Comparison of ENCODE assay signal across 9 mouse cellular contexts in the genomic region with DNA sequence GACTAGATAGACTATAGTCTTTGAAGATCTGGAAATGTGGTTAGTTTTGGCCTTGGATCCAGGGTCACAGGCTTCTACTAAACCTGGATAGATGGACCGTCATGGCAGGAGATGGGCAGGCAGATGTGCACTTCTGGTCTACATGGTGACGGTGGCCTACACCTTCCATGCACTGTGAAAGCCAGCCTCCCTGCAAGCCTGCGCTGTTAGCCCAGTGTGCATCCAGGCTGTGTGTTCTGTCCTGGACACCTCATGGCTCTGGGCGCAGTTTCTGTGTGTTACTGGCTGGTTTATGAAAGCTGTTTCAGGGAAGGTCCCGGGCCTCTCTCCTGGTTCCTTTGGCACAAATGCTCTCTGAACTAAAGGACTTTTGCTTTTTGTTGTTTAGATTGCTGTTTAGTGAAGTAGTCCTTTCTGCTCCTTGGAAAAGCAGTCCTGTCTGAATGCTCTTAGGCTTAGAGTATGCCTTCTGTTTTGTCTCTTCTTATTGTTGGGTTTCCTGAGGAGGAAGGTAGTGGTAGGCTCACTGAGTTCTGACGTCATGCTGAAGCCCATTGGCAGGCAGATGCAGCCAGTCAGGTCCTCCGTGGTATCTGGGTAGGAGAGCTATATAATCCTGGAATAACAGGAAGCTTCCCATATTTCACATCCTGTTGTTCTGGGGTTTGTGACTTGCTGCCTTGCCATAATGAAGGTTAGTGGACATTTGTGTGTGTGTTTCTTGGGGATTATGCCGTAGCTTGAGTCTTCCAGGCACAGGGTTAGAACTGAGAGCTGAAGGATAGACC. TPM values are rescaled to one million over a fixed set of nuclear protein-coding genes. Genes with fewer than 3 reads are reported as not detected.
A peak's percentile ranks its signal among the peaks of the same experiment; 100 is the strongest.
DNase-seq lines count a peak whose midpoint lies in the region; ATAC-seq and TF ChIP-seq lines count a peak whose summit lies in the region.
"Had no signal": no experiment of that assay in that cellular context is flagged by ENCODE, and none has a peak within 500 bp of the region (broad histone marks: within the 10 kb centered on the region; RNA-seq: fewer than 3 reads in every experiment).

No protein-coding gene starts in this region.

- H3K4me2 ChIP-seq in embryonic facial prominence, embryonic 13.5 days: no peak overlapping the region
- H3K4me2 ChIP-seq: midbrain, embryonic 12.5 days had no signal

- TF ChIP-seq CTCF in gastrocnemius, adult 2 months (IDR thresholded peaks at IDR 0.05): no peak

- H3K4me1 ChIP-seq in embryonic facial prominence, embryonic 13.5 days: peaks cover 49% of the 10 kb centered on the region

- H3K9ac ChIP-seq in embryonic facial prominence, embryonic 13.5 days: no peak overlapping the region
- H3K9ac ChIP-seq: midbrain, embryonic 12.5 days had no signal

- no peaks in the 10 kb centered on the region for H3K9me3 ChIP-seq in embryonic facial prominence, embryonic 13.5 days
- H3K9me3 ChIP-seq: midbrain, embryonic 12.5 days had no signal

- intact Hi-C loops in gastrocnemius, adult 2 months (cut with DNase I): no loop called here

- peak overlapping the region; percentile 73 for H3K27ac ChIP-seq in gastrocnemius, adult 2 months
- H3K27ac ChIP-seq in embryonic facial prominence, embryonic 13.5 days: peak overlapping the region; percentile 71
- H3K27ac ChIP-seq: midbrain, embryonic 12.5 days had no signal

- no peak for ATAC-seq in embryonic facial prominence, embryonic 13.5 days (ENCODE audit: insufficient number of reproducible peaks, insufficient read depth, low FRiP score, low TSS enrichment, low read depth)

- H3K27me3 ChIP-seq in embryonic facial prominence, embryonic 13.5 days: no peaks in the 10 kb centered on the region
- H3K27me3 ChIP-seq: midbrain, embryonic 12.5 days had no signal

- no peak for DNase-seq in gastrocnemius, adult 2 months
- no peak for DNase-seq in gastrocnemius, postnatal 10 days
- peak; percentile 55 for DNase-seq in kidney, adult 9 months
- peak; percentile 75 for DNase-seq in lung, postnatal 25 days (ENCODE audit: low spot score)
- DNase-seq in thymus, postnatal 14 days: no peak
- DNase-seq in frontal cortex, postnatal 14 days (ENCODE audit: low spot score in 2 of 2): no peak
- no peak for DNase-seq in thymus, postnatal 4 days

- H3K4me3 ChIP-seq in gastrocnemius, adult 2 months: peak overlapping the region; percentile 48
- H3K4me3 ChIP-seq in embryonic facial prominence, embryonic 13.5 days: peak overlapping the region; percentile 12; the same call in 1 of the 2 replicates
- H3K4me3 ChIP-seq: midbrain, embryonic 12.5 days had no signal

- 82% methylated on average over 8 of the region's 8 CpGs for WGBS in embryonic facial prominence, embryonic 13.5 days

- peaks cover 27% of the 10 kb centered on the region for H3K36me3 ChIP-seq in embryonic facial prominence, embryonic 13.5 days

RNA-seq across cellular contexts. Expression of a gene that starts 51.3 kb away (rescaled TPM):
- 10 to 100 TPM; 30.3 to 50.9 TPM for total RNA-seq in gastrocnemius, adult 2 months (2021)
- total RNA-seq in gastrocnemius, postnatal 10 days (2021): 10 to 100 TPM; 76.7 to 84.2 TPM
- 43.4 and 48.5 TPM in 2 replicates for polyA plus RNA-seq in embryonic facial prominence, embryonic 13.5 days (2015; fragmentation: Nextera tagmentation; extraction: Ambion mirVana)

Comparison
In these comparisons a context has a peak if more than half of its experiments do, and no peak if none do; other contexts are left out.
1. DNase-seq: peak in kidney, adult 9 months (single experiment) and lung, postnatal 25 days (single experiment); none in gastrocnemius, adult 2 months (single experiment), gastrocnemius, postnatal 10 days (single experiment), thymus, postnatal 14 days (single experiment), frontal cortex, postnatal 14 days (0 of 2) and thymus, postnatal 4 days (single experiment).